Mouse (Mus musculus) MEL (cell line): ENCODE measurements around the gene Map3k4.

Experiments
- CHD1 ChIP-seq: IDR thresholded peaks from 2 replicates; pipeline ENCODE4 v1.6.1; 2012; ENCODE audit warnings: low read depth, mild to moderate bottlenecking, inconsistent platforms, low read length, improper control_type of control experiment
- CTCF ChIP-seq, 3 experiments: IDR thresholded peaks in 2 of 3; conservative IDR thresholded peaks in 1 of 3; 2 replicates each; pipeline ENCODE4 v1.5.1; 2011 to 2012; ENCODE audit warnings: low read length in 3 of 3, low read depth in 2 of 3, mild to moderate bottlenecking in 2 of 3, improper control_type of control experiment in 1 of 3, inconsistent platforms in 1 of 3, mixed read lengths in 1 of 3, moderate library complexity in 1 of 3; ENCODE audit not compliant: control insufficient read depth in 1 of 3, insufficient read depth in 1 of 3, poor library complexity in 1 of 3, severe bottlenecking in 1 of 3
- POLR2AphosphoS5 ChIP-seq: IDR thresholded peaks from 2 replicates; pipeline ENCODE4 v1.6.1; 2012; ENCODE audit warnings: low read depth, borderline replicate concordance, mild to moderate bottlenecking, inconsistent platforms, low read length, moderate library complexity, mixed read lengths
- TAL1 ChIP-seq: IDR thresholded peaks from 2 replicates; pipeline ENCODE4 v1.6.1; 2012; ENCODE audit warnings: mild to moderate bottlenecking, inconsistent platforms, low read length, moderate library complexity, mixed read lengths
- USF1 ChIP-seq: IDR thresholded peaks from 2 replicates; pipeline ENCODE4 v1.6.1; 2014; ENCODE audit warnings: low read depth, mild to moderate bottlenecking, inconsistent platforms, low read length, improper control_type of control experiment, moderate library complexity
- ZC3H11A ChIP-seq: IDR thresholded peaks from 2 replicates; pipeline ENCODE4 v1.6.1; 2012; ENCODE audit warnings: low read depth, mild to moderate bottlenecking, inconsistent platforms, low read length, improper control_type of control experiment

DNA sequence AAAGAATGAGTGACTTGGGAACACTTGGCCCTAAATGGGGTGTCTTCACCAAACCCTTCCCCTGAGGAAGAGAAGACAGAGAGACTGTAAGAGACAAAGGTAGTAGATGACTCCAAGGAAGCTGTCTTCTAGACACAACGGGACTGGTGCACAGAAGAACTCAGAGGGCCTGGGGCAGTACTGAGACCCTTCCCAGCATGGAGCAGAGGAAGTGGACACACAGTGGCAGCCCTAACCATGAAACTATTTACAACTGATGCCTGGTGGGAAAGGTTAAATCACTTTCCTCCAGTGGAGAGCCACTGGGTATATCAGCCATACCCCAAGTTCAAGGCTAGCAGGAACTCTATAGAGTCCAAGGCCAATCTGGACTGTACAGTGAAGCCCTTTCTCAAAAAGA lies 26.2 kb downstream of the Map3k4 start:
- TF ChIP-seq ZC3H11A (no peak), CTCF (IDR thresholded peaks at IDR 0.05 in 2 of 3, conservative IDR thresholded peaks at IDR 0.05 in 1 of 3; ENCODE audit: control insufficient read depth in 1 of 3, insufficient read depth in 1 of 3, low read depth in 2 of 3, low read length in 3 of 3, poor library complexity in 1 of 3, severe bottlenecking in 1 of 3) (no peak), POLR2AphosphoS5 (no peak), USF1 (no peak), TAL1 (no peak), CHD1 (no peak)
